Mouse (Mus musculus): ENCODE measurements around the gene Azin2.
A peak's percentile ranks its signal among the peaks of the same experiment; 100 is the strongest.

The Azin2 gene

GRCm38 (mm10) chr4:128962029-128962925, at the start of gene Azin2:
Azin2 (minus strand) TSS chr4:128962442.
- peak; percentile 91 for DNase-seq (ENCODE audit: low read depth, low spot score)

- DNase-seq (ENCODE audit: low read depth, low spot score), result no peak
Measured at GRCm38 (mm10) chr4:129011604-129012121, 49.4 kb upstream of the Azin2 start.

- no peak for DNase-seq (ENCODE audit: low read depth, low spot score)
Measured at GRCm38 (mm10) chr4:129009521-129009920, 47.3 kb upstream of the Azin2 start.

GRCm38 (mm10) chr4:129008672-129009071, 46.4 kb upstream of the Azin2 start:
- DNase-seq (ENCODE audit: low read depth, low spot score), result peak; percentile 76

GRCm38 (mm10) chr4:129008006-129008519, 45.8 kb upstream of the Azin2 start:
- DNase-seq (ENCODE audit: low read depth, low spot score), result peak; percentile 52

- DNase-seq (ENCODE audit: low read depth, low spot score), result no peak
Measured at GRCm38 (mm10) chr4:129003720-129004119, 41.5 kb upstream of the Azin2 start.

- DNase-seq (ENCODE audit: low read depth, low spot score), result no peak
Measured at GRCm38 (mm10) chr4:129000786-129001185, 38.5 kb upstream of the Azin2 start.

GRCm38 (mm10) chr4:128998401-128998800, 36.2 kb upstream of the Azin2 start:
- no peak for DNase-seq (ENCODE audit: low read depth, low spot score)

GRCm38 (mm10) chr4:128997258-128997657, 35.0 kb upstream of the Azin2 start:
- DNase-seq (ENCODE audit: low read depth, low spot score), result no peak

- no peak for DNase-seq (ENCODE audit: low read depth, low spot score)
Measured at GRCm38 (mm10) chr4:128995238-128995637, 33.0 kb upstream of the Azin2 start.

- peak; percentile 31 for DNase-seq (ENCODE audit: low read depth, low spot score)
Measured at GRCm38 (mm10) chr4:128993675-128994074, 31.4 kb upstream of the Azin2 start.

- peak; percentile 96 for DNase-seq (ENCODE audit: low read depth, low spot score)
Measured at GRCm38 (mm10) chr4:128993025-128993662, 30.9 kb upstream of the Azin2 start.

- no peak for DNase-seq (ENCODE audit: low read depth, low spot score)
Measured at GRCm38 (mm10) chr4:128992176-128992575, 29.9 kb upstream of the Azin2 start.

- no peak for DNase-seq (ENCODE audit: low read depth, low spot score)
Measured at GRCm38 (mm10) chr4:128991500-128992008, 29.3 kb upstream of the Azin2 start, which contains the start of gene Ak2. Ak2 (plus strand) TSS chr4:128991958.

GRCm38 (mm10) chr4:128989678-128990077, 27.4 kb upstream of the Azin2 start:
- no peak for DNase-seq (ENCODE audit: low read depth, low spot score)

GRCm38 (mm10) chr4:128988911-128989310, 26.7 kb upstream of the Azin2 start:
- no peak for DNase-seq (ENCODE audit: low read depth, low spot score)

- DNase-seq (ENCODE audit: low read depth, low spot score), result no peak
Measured at GRCm38 (mm10) chr4:128984600-128984999, 22.4 kb upstream of the Azin2 start.

- DNase-seq (ENCODE audit: low read depth, low spot score), result no peak
Measured at GRCm38 (mm10) chr4:128983656-128984055, 21.4 kb upstream of the Azin2 start.

- DNase-seq (ENCODE audit: low read depth, low spot score), result no peak
Measured at GRCm38 (mm10) chr4:128983151-128983550, 20.9 kb upstream of the Azin2 start.

- DNase-seq (ENCODE audit: low read depth, low spot score), result no peak
Measured at GRCm38 (mm10) chr4:128981833-128982180, 19.6 kb upstream of the Azin2 start.

- peak; percentile 73 for DNase-seq (ENCODE audit: low read depth, low spot score)
Measured at GRCm38 (mm10) chr4:128980890-128981832, 18.9 kb upstream of the Azin2 start.
